Mouse (Mus musculus) hindbrain, embryonic 13.5 days (tissue): ENCODE measurements around the gene Nudt5. TPM values are rescaled to one million over a fixed set of nuclear protein-coding genes. Genes with fewer than 3 reads are reported as not detected.
A peak's percentile ranks its signal among the peaks of the same experiment; 100 is the strongest.

Experiments
- ATAC-seq: fragments of 200-750 bp; cut with Nextera tagmentation; 2 replicates; pipeline ENCODE4 v1.8.0; 2017; ENCODE audit warnings: moderate TSS enrichment; ENCODE audit not compliant: low FRiP score
- H3K27ac ChIP-seq: fragments of 300-500 bp; sonication (generic); 2 replicates; pipeline ENCODE4 v1.5.1; 2015; ENCODE audit warnings: inconsistent platforms, mild to moderate bottlenecking, moderate library complexity
- H3K27me3 ChIP-seq: fragments of 300-500 bp; sonication (generic); 2 replicates; pipeline ENCODE4 v1.6.1; 2015; ENCODE audit warnings: mild to moderate bottlenecking, inconsistent platforms
- H3K36me3 ChIP-seq: fragments of 300-500 bp; sonication (generic); 2 replicates; pipeline ENCODE4 v1.6.1; 2015; ENCODE audit warnings: mild to moderate bottlenecking, inconsistent platforms
- H3K4me1 ChIP-seq: fragments of 300-500 bp; sonication (generic); replicated peaks from 2 replicates; pipeline ENCODE4 v1.6.1; 2015; ENCODE audit warnings: inconsistent platforms
- H3K4me2 ChIP-seq: fragments of 300-500 bp; sonication (generic); 2 replicates; pipeline ENCODE4 v1.6.1; 2015; ENCODE audit warnings: inconsistent platforms, mild to moderate bottlenecking, moderate library complexity
- H3K4me3 ChIP-seq: fragments of 300-500 bp; sonication (generic); 2 replicates; pipeline ENCODE4 v1.5.1; 2015; ENCODE audit warnings: mild to moderate bottlenecking, inconsistent platforms
- H3K9ac ChIP-seq: fragments of 300-500 bp; sonication (generic); 2 replicates; pipeline ENCODE4 v1.6.1; 2015; ENCODE audit warnings: mild to moderate bottlenecking, inconsistent platforms
- H3K9me3 ChIP-seq: fragments of 300-500 bp; sonication (generic); 2 replicates; pipeline ENCODE4 v1.6.1; 2016; ENCODE audit warnings: inconsistent platforms
- WGBS: fragments of 180-500 bp; shearing (Covaris S2); methylation state at CpG from one replicate; pipeline ENCODE4 v1.1.7; 2015; 5-methylcytosine and 5-hydroxymethylcytosine counted together
- polyA plus RNA-seq: library from polyadenylated mRNA; unstranded; fragments of >200 nt; fragmentation: Nextera tagmentation; extraction: Ambion mirVana; gene quantifications from 2 replicates; pipeline ENCODE4 v1.2.1, GENCODE M21; 2015

Gene Nudt5
- polyA plus RNA-seq, 1 experiment from 2014 or later: 28.8 TPM

DNA sequence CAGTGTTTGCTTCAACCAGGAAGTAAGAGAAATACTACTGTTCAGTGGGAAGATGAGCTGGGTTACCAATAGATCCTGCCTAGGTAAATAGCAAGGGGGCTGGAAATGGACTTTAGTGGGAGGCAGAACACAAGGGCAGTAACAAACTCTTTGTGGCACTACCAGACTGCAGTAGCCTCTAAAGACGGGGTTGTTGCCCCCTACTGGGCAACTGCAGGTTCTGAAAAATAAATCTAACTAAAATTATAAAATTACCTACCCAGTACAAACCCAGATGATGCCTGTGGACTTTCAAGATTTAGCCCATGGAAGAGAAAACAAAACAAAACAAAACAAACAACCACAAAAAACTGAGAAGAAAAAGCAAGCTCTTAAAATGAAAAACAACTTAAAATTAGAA, 20.6 kb upstream of the Nudt5 start:
- H3K4me1 ChIP-seq: no peaks in the 10 kb centered on the region
- H3K27me3 ChIP-seq: no peaks in the 10 kb centered on the region
- no peak overlapping the region for H3K4me3 ChIP-seq
- no peak for ATAC-seq
- H3K27ac ChIP-seq: no peak overlapping the region
- no peak overlapping the region for H3K4me2 ChIP-seq
- WGBS: 29% methylated on average over 1 of the region's 1 CpGs
- no peaks in the 10 kb centered on the region for H3K9me3 ChIP-seq
- H3K36me3 ChIP-seq: peaks cover 68% of the 10 kb centered on the region
- H3K9ac ChIP-seq: no peak overlapping the region

DNA sequence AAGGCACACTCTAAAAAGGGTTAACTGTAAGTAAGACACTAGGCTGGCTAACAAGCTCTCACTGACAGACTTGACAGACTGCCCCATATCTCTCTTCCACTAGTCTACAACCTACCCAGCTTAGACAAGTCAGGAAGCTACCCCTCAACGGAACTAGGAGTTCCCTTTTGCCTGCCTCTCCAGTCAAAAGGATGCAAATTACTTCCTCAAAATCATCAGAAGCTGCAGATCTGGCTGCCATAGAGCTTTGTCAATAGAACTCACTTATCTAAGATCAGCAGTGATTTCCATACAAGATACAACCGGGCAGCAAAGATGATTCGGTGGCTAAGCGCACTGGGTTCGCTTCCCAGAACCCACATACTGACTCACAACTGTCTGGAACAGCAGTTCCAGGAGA, 20.1 kb upstream of the Nudt5 start:
- ATAC-seq: no peak
- Histone ChIP-seq H3K4me2 (no peak overlapping the region), H3K4me3 (no peak overlapping the region), H3K27me3 (no peaks in the 10 kb centered on the region), H3K9ac (no peak overlapping the region), H3K9me3 (no peaks in the 10 kb centered on the region), H3K27ac (no peak overlapping the region), H3K4me1 (no peaks in the 10 kb centered on the region), H3K36me3 (peaks cover 63% of the 10 kb centered on the region)
- WGBS: 94% methylated on average over 5 of the region's 5 CpGs

DNA sequence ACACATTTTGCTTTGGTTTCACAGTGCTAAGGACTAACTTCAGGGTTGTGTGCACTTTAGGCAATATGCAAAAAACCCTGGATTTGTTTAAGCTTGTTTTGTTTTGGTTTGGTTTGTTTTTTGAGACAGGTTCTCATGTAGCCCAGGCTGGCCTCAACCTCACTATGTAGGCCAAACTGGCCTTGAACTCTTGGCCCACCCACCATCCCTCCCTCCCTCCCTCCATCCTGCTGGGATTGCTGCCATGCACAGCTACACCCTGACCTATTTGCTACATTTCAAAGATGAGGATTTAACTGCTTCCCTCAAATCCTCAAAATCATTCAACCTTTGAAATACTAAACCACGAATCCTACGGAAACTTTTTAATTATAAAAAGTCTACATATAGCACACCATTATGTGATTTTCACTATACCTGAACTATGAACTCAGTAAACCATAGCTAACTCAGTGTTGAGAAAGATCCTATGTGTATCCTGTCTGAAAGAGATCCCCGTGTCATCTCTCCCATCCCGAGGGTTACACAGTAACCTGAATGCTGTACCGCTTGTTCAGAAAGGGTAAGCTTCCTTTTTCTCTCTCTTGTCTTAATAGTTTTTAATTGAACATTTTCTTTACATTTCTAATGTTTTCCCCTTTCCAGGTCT, 19.4 kb upstream of the Nudt5 start:
- H3K36me3 ChIP-seq: peaks cover 60% of the 10 kb centered on the region
- H3K9me3 ChIP-seq: no peaks in the 10 kb centered on the region
- 93% methylated on average over 5 of the region's 5 CpGs for WGBS
- no peak overlapping the region for H3K27ac ChIP-seq
- no peak overlapping the region for H3K4me3 ChIP-seq
- no peak for ATAC-seq
- no peak overlapping the region for H3K4me2 ChIP-seq
- no peak overlapping the region for H3K9ac ChIP-seq
- H3K4me1 ChIP-seq: no peaks in the 10 kb centered on the region
- no peaks in the 10 kb centered on the region for H3K27me3 ChIP-seq

DNA sequence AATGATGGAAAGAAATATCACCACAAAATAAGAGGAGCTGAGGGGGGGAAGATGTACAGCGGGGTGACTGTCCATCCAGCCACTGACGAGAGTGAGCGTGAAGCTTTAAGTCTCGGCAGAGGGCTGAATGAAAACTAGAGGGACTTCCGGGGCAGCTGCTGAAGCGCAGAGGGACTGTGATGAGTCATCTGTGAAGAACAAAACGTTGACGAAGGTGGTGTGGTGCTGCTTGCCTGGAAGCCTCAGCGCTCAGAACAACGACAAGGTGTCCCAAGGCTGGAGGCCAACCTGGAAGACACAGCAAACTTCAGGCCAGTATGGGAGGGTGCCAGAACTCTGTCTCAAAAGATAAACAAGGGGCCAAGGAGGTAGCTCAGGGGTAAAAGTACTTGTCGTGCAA, 4.0 kb upstream of the Nudt5 start:
- Histone ChIP-seq H3K27ac (no peak overlapping the region), H3K36me3 (peaks cover 56% of the 10 kb centered on the region), H3K4me3 (no peak overlapping the region), H3K9me3 (no peaks in the 10 kb centered on the region), H3K27me3 (no peaks in the 10 kb centered on the region), H3K4me2 (no peak overlapping the region), H3K9ac (no peak overlapping the region), H3K4me1 (peaks cover 9% of the 10 kb centered on the region)
- 98% methylated on average over 11 of the region's 11 CpGs for WGBS
- ATAC-seq: no peak

DNA sequence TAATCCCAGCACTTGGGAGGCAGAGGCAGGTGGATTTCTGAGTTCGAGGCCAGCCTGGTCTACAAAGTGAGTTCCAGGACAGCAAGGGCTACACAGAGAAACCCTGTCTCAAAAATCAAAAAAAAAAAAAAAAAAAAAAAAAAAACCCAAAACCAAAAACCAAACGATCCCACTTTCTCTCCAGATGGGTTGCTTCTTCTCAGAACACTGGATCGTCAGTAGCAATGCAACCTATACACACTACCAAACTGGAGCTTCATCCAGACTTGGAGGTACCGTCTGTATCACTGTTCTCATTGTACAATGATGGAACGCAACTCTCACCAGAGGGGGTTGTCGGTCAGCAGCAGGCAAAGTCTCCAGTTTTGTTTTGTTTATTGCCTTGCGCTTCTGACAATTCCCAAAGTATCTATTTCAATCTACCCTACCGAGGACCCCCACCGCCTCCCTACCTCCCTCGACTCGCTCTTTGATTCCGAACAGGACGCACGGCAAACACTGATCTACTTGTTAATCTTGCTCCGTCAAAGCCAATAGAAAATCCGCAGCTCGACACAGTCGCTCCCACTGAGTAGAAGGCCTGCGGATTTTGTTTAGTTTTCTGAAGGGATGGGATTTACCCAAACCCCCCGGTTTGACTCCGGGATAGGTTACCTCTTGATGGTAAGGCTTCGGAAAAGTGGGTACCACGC, 492 bp upstream of the Nudt5 start:
- WGBS: 4% methylated on average over 23 of the region's 23 CpGs

DNA sequence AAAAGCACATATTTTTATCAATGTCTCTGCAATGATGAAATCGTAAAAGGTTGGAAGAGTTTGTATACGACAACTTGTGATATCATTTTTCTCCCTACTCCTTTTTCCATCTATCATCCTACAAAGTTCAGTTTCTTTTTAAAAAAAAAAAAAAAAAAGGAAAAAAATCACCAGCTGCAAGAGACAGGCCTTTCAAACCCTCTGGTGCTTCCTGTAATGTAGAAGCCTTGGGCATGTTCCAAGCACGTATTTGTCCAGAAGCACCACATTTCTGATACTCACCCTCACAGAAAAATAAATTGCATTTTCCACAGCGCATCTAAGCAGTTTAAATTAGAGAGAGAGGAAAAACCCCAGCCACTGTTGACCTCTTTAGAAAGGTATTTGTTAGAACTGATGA, 1.0 kb downstream of the Nudt5 start:
- WGBS: 40% methylated on average over 4 of the region's 4 CpGs
- peak overlapping the region; percentile 84 for H3K9ac ChIP-seq
- H3K27me3 ChIP-seq: no peaks in the 10 kb centered on the region
- ATAC-seq: no peak
- peak overlapping the region; percentile 91; the same call in 1 of the 2 replicates for H3K27ac ChIP-seq
- H3K4me2 ChIP-seq: peak overlapping the region; percentile 59
- no peaks in the 10 kb centered on the region for H3K9me3 ChIP-seq
- peaks cover 23% of the 10 kb centered on the region for H3K36me3 ChIP-seq
- H3K4me3 ChIP-seq: peak overlapping the region; percentile 69
- peaks cover 19% of the 10 kb centered on the region for H3K4me1 ChIP-seq

More for the DNA sequence above, 492 bp upstream of the Nudt5 start:
- H3K9me3 ChIP-seq: no peaks in the 10 kb centered on the region
- peak overlapping the region; percentile 84 for H3K9ac ChIP-seq
- peak overlapping the region; percentile 91 for H3K27ac ChIP-seq
- H3K36me3 ChIP-seq: peaks cover 32% of the 10 kb centered on the region
- H3K4me3 ChIP-seq: peak overlapping the region; percentile 69
- peaks cover 19% of the 10 kb centered on the region for H3K4me1 ChIP-seq
- ATAC-seq: peak; percentile 55
- no peaks in the 10 kb centered on the region for H3K27me3 ChIP-seq
- H3K4me2 ChIP-seq: peak overlapping the region; percentile 72

DNA sequence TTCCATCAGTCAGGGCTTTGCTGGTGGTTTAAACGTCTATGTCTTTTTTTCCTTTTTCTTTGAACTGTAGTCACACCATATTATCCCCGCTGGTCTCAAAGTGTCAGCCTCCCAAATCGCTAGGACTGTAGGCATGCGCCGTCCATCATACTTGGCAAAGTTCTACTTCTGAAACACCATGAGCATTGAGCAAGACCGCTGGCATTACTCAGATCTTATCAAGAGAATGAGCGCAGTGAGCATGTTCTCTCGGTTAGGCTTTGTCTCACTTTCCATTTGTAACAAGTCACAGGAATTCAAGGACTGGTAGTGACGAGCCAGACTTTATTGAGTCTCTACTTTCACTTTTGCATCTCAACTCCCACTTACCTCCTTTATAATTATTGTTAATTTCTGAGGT, 6.3 kb downstream of the Nudt5 start:
- no peak for ATAC-seq
- Histone ChIP-seq H3K27me3 (no peaks in the 10 kb centered on the region), H3K36me3 (peaks cover 18% of the 10 kb centered on the region), H3K4me3 (no peak overlapping the region), H3K4me1 (peaks cover 7% of the 10 kb centered on the region), H3K4me2 (no peak overlapping the region), H3K9me3 (no peaks in the 10 kb centered on the region), H3K9ac (no peak overlapping the region), H3K27ac (no peak overlapping the region)
- WGBS: 93% methylated on average over 9 of the region's 9 CpGs

DNA sequence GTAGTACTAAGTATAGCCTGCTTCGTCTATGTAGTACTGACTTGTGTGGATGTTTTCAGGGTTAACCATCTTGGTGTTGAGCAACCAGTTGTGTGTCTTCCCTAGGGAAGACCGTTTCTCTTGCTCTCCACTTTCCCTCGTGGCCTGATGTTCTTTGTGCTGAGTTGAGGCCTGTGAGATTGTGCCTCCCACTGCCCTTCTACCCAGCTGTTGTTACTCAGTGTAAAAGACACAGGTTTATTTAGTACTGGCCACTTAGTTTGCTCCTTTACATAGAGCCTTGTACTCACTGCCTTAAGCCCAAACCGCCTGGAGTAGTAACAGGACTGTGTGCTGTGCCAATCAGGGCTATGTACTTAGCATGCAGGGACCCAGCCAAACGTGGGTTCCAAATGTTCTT, 7.0 kb downstream of the Nudt5 start:
- Histone ChIP-seq H3K4me1 (no peaks in the 10 kb centered on the region), H3K27me3 (no peaks in the 10 kb centered on the region), H3K9me3 (no peaks in the 10 kb centered on the region), H3K27ac (no peak overlapping the region), H3K9ac (no peak overlapping the region), H3K36me3 (peaks cover 19% of the 10 kb centered on the region), H3K4me2 (no peak overlapping the region), H3K4me3 (no peak overlapping the region)
- ATAC-seq: no peak
- 86% methylated on average over 5 of the region's 5 CpGs for WGBS

DNA sequence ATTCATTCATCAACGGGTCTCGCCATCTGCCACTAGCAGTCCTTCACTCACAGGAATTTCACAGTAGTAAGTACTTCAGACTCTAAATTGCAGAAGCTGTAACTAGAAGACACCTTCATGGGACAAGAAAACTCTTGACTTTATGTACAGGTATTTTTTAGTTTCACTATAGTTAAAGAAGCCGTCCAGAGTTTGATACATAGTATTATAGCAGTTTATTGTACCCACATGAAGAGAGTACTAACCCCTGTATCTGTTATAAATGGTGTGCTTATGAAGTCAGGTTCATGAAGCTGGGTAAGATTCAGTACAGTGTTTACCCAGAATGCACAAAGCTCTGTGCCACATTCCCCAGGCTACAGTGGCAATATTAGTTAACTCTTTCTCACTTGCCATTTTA, 18.0 kb downstream of the Nudt5 start, which contains the start of gene Gm13199:
Gm13199 (minus strand) TSS at position 101 of the 400 bp plus-strand sequence.
- Histone ChIP-seq H3K9me3 (no peaks in the 10 kb centered on the region), H3K9ac (no peak within 1 kb of the TSS), H3K4me1 (no peaks in the 10 kb centered on the region), H3K4me2 (no peak within 1 kb of the TSS), H3K27me3 (no peaks in the 10 kb centered on the region), H3K27ac (no peak within 1 kb of the TSS), H3K36me3 (peaks cover 65% of the 10 kb centered on the region), H3K4me3 (no peak within 1 kb of the TSS)
- ATAC-seq: no peak
- WGBS: 93% methylated on average over 3 of the region's 3 CpGs

DNA sequence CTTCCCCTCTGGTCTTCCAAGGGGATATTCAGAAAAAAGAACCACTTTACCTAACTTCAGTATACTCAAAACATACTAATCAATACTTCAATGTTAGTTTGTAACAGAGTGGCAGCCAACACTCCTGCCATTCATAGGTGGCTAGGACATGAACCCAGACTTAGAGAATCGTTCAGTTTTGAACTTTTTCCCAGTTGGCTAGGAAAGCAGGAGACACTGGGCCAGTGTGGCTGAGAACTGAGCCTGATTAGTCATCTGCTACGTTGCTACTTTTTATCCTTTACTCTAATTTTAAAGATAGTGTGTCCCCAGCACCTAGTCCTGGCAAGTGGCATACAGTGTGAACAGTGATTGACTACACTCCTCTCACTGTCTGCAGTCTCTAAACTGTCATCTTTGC, 22.9 kb downstream of the Nudt5 start:
- no peak for ATAC-seq
- H3K9ac ChIP-seq: no peak overlapping the region
- no peak overlapping the region for H3K4me3 ChIP-seq
- H3K27me3 ChIP-seq: no peaks in the 10 kb centered on the region
- no peak overlapping the region for H3K4me2 ChIP-seq
- 93% methylated on average over 2 of the region's 2 CpGs for WGBS
- no peaks in the 10 kb centered on the region for H3K9me3 ChIP-seq
- peaks cover 58% of the 10 kb centered on the region for H3K36me3 ChIP-seq
- H3K4me1 ChIP-seq: no peaks in the 10 kb centered on the region
- no peak overlapping the region for H3K27ac ChIP-seq

DNA sequence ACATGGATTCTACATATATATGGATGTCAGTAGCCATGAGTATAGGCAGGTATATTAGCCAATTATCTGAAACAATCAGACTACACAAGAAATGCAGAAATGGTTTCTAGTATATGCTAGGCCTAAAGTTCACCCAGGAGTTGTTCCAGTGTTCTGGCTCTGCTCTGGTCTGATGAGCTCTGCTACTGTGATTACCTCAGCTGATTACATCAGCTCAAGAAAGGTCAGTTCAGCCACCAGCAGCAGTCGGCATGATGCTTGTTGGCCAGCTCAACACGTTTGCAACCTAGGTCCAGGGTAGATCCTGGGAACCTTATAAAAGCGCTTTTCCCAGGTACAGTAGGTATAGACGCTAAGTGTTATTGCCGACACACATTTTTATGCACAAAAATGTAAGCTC, 24.9 kb downstream of the Nudt5 start:
- Histone ChIP-seq H3K4me2 (no peak overlapping the region), H3K36me3 (peaks cover 60% of the 10 kb centered on the region), H3K27me3 (no peaks in the 10 kb centered on the region), H3K4me3 (no peak overlapping the region), H3K9me3 (no peaks in the 10 kb centered on the region), H3K27ac (no peak overlapping the region), H3K4me1 (no peaks in the 10 kb centered on the region), H3K9ac (no peak overlapping the region)
- no peak for ATAC-seq
- 95% methylated on average over 5 of the region's 5 CpGs for WGBS

DNA sequence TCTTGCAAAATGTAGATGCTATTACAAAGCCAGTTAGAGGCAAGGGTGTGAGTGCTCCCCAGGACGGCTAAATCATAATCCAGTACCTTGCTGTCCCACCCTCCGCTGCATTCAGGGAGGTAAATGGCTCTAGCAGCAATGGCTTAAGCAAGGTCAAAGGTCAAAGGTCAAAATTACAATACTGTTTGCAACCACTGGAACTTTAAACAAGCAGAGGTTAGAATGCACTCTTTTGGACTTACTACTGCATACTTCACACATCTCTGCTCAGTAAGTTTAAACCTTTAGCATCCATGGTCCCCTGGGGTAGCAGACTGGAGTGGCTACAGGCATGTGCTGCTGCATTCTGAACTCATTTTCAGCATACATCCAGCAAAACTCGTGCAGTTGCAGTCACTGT, 32.6 kb downstream of the Nudt5 start:
- Histone ChIP-seq H3K27me3 (no peaks in the 10 kb centered on the region), H3K9ac (no peak overlapping the region), H3K4me2 (no peak overlapping the region), H3K9me3 (no peaks in the 10 kb centered on the region), H3K4me3 (no peak overlapping the region), H3K27ac (no peak overlapping the region), H3K4me1 (no peaks in the 10 kb centered on the region), H3K36me3 (peaks cover 78% of the 10 kb centered on the region)
- 81% methylated on average over 3 of the region's 3 CpGs for WGBS
- no peak for ATAC-seq

DNA sequence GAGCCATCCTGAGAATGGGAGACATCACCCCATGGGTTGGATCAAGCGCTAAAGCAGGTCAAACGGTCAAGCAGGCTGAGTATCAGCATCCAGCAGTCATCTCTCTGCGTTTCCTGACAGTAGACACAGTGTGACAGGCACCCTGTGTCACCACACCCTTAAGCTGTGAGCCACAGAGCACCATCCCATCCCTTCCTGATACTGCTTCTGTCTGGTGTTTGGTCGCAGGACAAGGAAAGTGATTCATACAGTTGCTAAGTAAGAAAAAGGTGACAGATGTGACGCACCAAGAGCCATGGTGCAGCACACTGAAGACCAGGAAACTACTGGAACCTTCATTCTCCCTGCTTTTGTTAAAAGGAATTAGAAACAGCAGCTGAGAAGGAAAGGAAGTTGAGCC, 44.0 kb downstream of the Nudt5 start:
- 93% methylated on average over 5 of the region's 5 CpGs for WGBS
- ATAC-seq: no peak
- H3K4me3 ChIP-seq: no peak overlapping the region
- peaks cover 51% of the 10 kb centered on the region for H3K36me3 ChIP-seq
- no peak overlapping the region for H3K9ac ChIP-seq
- H3K27ac ChIP-seq: no peak overlapping the region
- no peak overlapping the region for H3K4me2 ChIP-seq
- H3K27me3 ChIP-seq: no peaks in the 10 kb centered on the region
- H3K4me1 ChIP-seq: peaks cover 13% of the 10 kb centered on the region
- H3K9me3 ChIP-seq: no peaks in the 10 kb centered on the region
